Mouse (Mus musculus): ENCODE data around the gene Cntln.

Cntln gene

GRCm38 (mm10) chr4:85049933-85050553, 165.9 kb downstream of the Cntln start:
- in situ Hi-C loops (cut with MboI, MseI): no loop called here

GRCm38 (mm10) chr4:85054616-85055015, 170.5 kb downstream of the Cntln start:
- in situ Hi-C loops (cut with MboI, MseI): no loop called here

- in situ Hi-C loops (cut with MboI, MseI): no loop called here
These were observed 175.5 kb downstream of the Cntln start for GRCm38 (mm10) chr4:85059598-85059997.

- in situ Hi-C loops (cut with MboI, MseI): no loop called here
These were observed 177.6 kb downstream of the Cntln start for GRCm38 (mm10) chr4:85061676-85062075.

GRCm38 (mm10) chr4:85096033-85096432, 211.9 kb downstream of the Cntln start:
- in situ Hi-C loops (cut with MboI, MseI): loop anchor here (10.0 to 25.0 kb wide), 4 partner anchors 221 to 1031 kb away; no protein-coding TSS in a partner anchor

- in situ Hi-C loops (cut with MboI, MseI): loop anchor here (10.0 to 25.0 kb wide), 4 partner anchors 222 to 1032 kb away; no protein-coding TSS in a partner anchor
These were observed 212.6 kb downstream of the Cntln start for GRCm38 (mm10) chr4:85096682-85097081.

- in situ Hi-C loops (cut with MboI, MseI): no loop called here
These were observed 218.1 kb downstream of the Cntln start for GRCm38 (mm10) chr4:85102168-85102567.

GRCm38 (mm10) chr4:85106416-85106815, 222.3 kb downstream of the Cntln start:
- in situ Hi-C loops (cut with MboI, MseI): no loop called here

GRCm38 (mm10) chr4:85106961-85107360, 222.9 kb downstream of the Cntln start:
- in situ Hi-C loops (cut with MboI, MseI): no loop called here

- in situ Hi-C loops (cut with MboI, MseI): no loop called here
These were observed 236.2 kb downstream of the Cntln start for GRCm38 (mm10) chr4:85120271-85120670.

- in situ Hi-C loops (cut with MboI, MseI): no loop called here
These were observed 265.6 kb downstream of the Cntln start for GRCm38 (mm10) chr4:85149726-85150125.

- in situ Hi-C loops (cut with MboI, MseI): no loop called here
These were observed 267.8 kb downstream of the Cntln start for GRCm38 (mm10) chr4:85151881-85152280.

- in situ Hi-C loops (cut with MboI, MseI): no loop called here
These were observed 270.3 kb downstream of the Cntln start for GRCm38 (mm10) chr4:85154361-85154760.

GRCm38 (mm10) chr4:85161156-85161555, 277.0 kb downstream of the Cntln start:
- in situ Hi-C loops (cut with MboI, MseI): no loop called here

- in situ Hi-C loops (cut with MboI, MseI): no loop called here
These were observed 278.6 kb downstream of the Cntln start for GRCm38 (mm10) chr4:85162468-85163312.

GRCm38 (mm10) chr4:85163313-85163615, 279.2 kb downstream of the Cntln start:
- in situ Hi-C loops (cut with MboI, MseI): no loop called here

GRCm38 (mm10) chr4:85168001-85168400, 283.9 kb downstream of the Cntln start:
- in situ Hi-C loops (cut with MboI, MseI): no loop called here

- in situ Hi-C loops (cut with MboI, MseI): no loop called here
These were observed 291.4 kb downstream of the Cntln start for GRCm38 (mm10) chr4:85175466-85175865.

GRCm38 (mm10) chr4:85178394-85179051, 294.4 kb downstream of the Cntln start:
- in situ Hi-C loops (cut with MboI, MseI): no loop called here

Measured in T-helper 17 cell (primary cell).